Comparison of ENCODE assay signal across 23 mouse cellular contexts in genomic region chr10:34171191-34171590, GRCm38 (mm10). TPM values are rescaled to one million over a fixed set of nuclear protein-coding genes. Genes with fewer than 3 reads are reported as not detected.
DNase-seq lines count a peak whose midpoint lies in the region; ATAC-seq and TF ChIP-seq lines count a peak whose summit lies in the region.
"Had no signal": no experiment of that assay in that cellular context is flagged by ENCODE, and none has a peak within 500 bp of the region (broad histone marks: within the 10 kb centered on the region; RNA-seq: fewer than 3 reads in every experiment).

No protein-coding gene starts in this region.

- H3K36me3 ChIP-seq in liver, adult 2 months (ENCODE audit: control insufficient read depth, insufficient read depth, low read length), result no peaks in the 10 kb centered on the region
- no peaks in the 10 kb centered on the region for H3K36me3 ChIP-seq in liver, embryonic 12.5 days
- no peaks in the 10 kb centered on the region for H3K36me3 ChIP-seq in midbrain, embryonic 15.5 days (replicated peaks)
- H3K36me3 ChIP-seq: embryonic facial prominence, embryonic 15.5 days; forebrain, embryonic 10.5 days; hindbrain, embryonic 15.5 days; limb, embryonic 12.5 days; midbrain, embryonic 13.5 days had no signal

- TF ChIP-seq POLR2A in liver, adult 2 months (IDR thresholded peaks at IDR 0.05; ENCODE audit: extremely low read depth, insufficient read depth, low read length), result no peak

- no peaks in the 10 kb centered on the region for H3K9me3 ChIP-seq in liver, embryonic 12.5 days (replicated peaks)
- no peaks in the 10 kb centered on the region for H3K9me3 ChIP-seq in midbrain, embryonic 15.5 days
- H3K9me3 ChIP-seq: embryonic facial prominence, embryonic 15.5 days; forebrain, embryonic 10.5 days; hindbrain, embryonic 15.5 days; limb, embryonic 12.5 days; midbrain, embryonic 13.5 days had no signal

- no peak overlapping the region for H3K4me3 ChIP-seq in liver, adult 2 months (ENCODE audit: insufficient read depth, low read depth, low read length)
- no peak overlapping the region for H3K4me3 ChIP-seq in liver, embryonic 12.5 days
- no peak overlapping the region for H3K4me3 ChIP-seq in midbrain, embryonic 15.5 days
- H3K4me3 ChIP-seq: embryonic facial prominence, embryonic 15.5 days; forebrain, embryonic 10.5 days; hindbrain, embryonic 15.5 days; left cerebral cortex, adult 2 months; limb, embryonic 12.5 days; midbrain, embryonic 13.5 days had no signal

- no peaks in the 10 kb centered on the region for H3K27me3 ChIP-seq in liver, adult 2 months (ENCODE audit: control insufficient read depth, insufficient read depth, low read length)
- no peaks in the 10 kb centered on the region for H3K27me3 ChIP-seq in liver, embryonic 12.5 days (replicated peaks)
- no peaks in the 10 kb centered on the region for H3K27me3 ChIP-seq in midbrain, embryonic 15.5 days (replicated peaks)
- H3K27me3 ChIP-seq: embryonic facial prominence, embryonic 15.5 days; hindbrain, embryonic 15.5 days; limb, embryonic 12.5 days; midbrain, embryonic 13.5 days; Patski had no signal

- no peak for DNase-seq in liver, adult 2 months (ENCODE audit: extremely low read depth, low read depth, low spot score)
- DNase-seq in T-cell, adult 2 months (ENCODE audit: low spot score), result peak; percentile 81
- DNase-seq in naive thymus-derived CD4-positive, alpha-beta T cell, adult 2 months (ENCODE audit: low read depth), result peak; percentile 77
- DNase-seq in thymus, postnatal 25 days, result peak; percentile 53
- DNase-seq in heart, adult 18-20 months, result no peak
- no peak for DNase-seq in left cerebral cortex, adult 9 months (ENCODE audit: low spot score in 2 of 2)
- DNase-seq: cerebellum, postnatal 14 days; embryo, embryonic 11 days; heart, postnatal 14 days; kidney, adult 18-20 months; kidney, postnatal 14 days; right cerebral cortex, postnatal 14 days had no signal

- no peak for TF ChIP-seq CTCF in liver, adult 2 months (IDR thresholded peaks at IDR 0.05; ENCODE audit: low read depth, low read length)

- H3K4me2 ChIP-seq in liver, embryonic 12.5 days, result no peak overlapping the region
- no peak overlapping the region for H3K4me2 ChIP-seq in midbrain, embryonic 15.5 days
- H3K4me2 ChIP-seq: embryonic facial prominence, embryonic 15.5 days; hindbrain, embryonic 15.5 days; limb, embryonic 12.5 days; midbrain, embryonic 13.5 days had no signal

- peaks cover 2% of the 10 kb centered on the region; the same call in 1 of the 2 replicates for H3K4me1 ChIP-seq in liver, adult 2 months (ENCODE audit: control insufficient read depth, insufficient read depth, low read length)
- peaks cover 4% of the 10 kb centered on the region; the same call in 1 of the 2 replicates for H3K4me1 ChIP-seq in liver, embryonic 12.5 days
- H3K4me1 ChIP-seq in midbrain, embryonic 15.5 days, result no peaks in the 10 kb centered on the region
- H3K4me1 ChIP-seq: hindbrain, embryonic 15.5 days; midbrain, embryonic 13.5 days had no signal

- WGBS in liver, adult 2 months, result 95% methylated on average over 3 of the region's 3 CpGs
- 70% methylated on average over 3 of the region's 3 CpGs for WGBS in liver, embryonic 12.5 days (ENCODE audit: insufficient replicate concordance)
- WGBS in midbrain, embryonic 15.5 days, result 93% methylated on average over 3 of the region's 3 CpGs

- 0 out of 2 replicates have a peak overlapping the region, but pooled peaks have one; percentile 16 for H3K27ac ChIP-seq in liver, adult 2 months (replicated peaks; ENCODE audit: insufficient read depth, low read depth, low read length)
- no peak overlapping the region for H3K27ac ChIP-seq in liver, embryonic 12.5 days
- no peak overlapping the region for H3K27ac ChIP-seq in midbrain, embryonic 15.5 days
- H3K27ac ChIP-seq: embryonic facial prominence, embryonic 15.5 days; forebrain, embryonic 10.5 days; hindbrain, embryonic 15.5 days; left cerebral cortex, adult 2 months; limb, embryonic 12.5 days; midbrain, embryonic 13.5 days had no signal

- H3K9ac ChIP-seq in liver, adult 2 months (ENCODE audit: low read depth, low read length), result no peak overlapping the region
- no peak overlapping the region for H3K9ac ChIP-seq in liver, embryonic 12.5 days
- H3K9ac ChIP-seq in midbrain, embryonic 15.5 days, result no peak overlapping the region
- H3K9ac ChIP-seq: embryonic facial prominence, embryonic 15.5 days; hindbrain, embryonic 15.5 days; limb, embryonic 12.5 days; midbrain, embryonic 13.5 days had no signal

- ATAC-seq in liver, embryonic 12.5 days, result no peak
- no peak for ATAC-seq in midbrain, embryonic 15.5 days (replicated peaks)
- ATAC-seq: midbrain, embryonic 13.5 days; Patski had no signal

- peaks cover 3% of the 10 kb centered on the region; the same call in 1 of the 2 replicates for H3K79me2 ChIP-seq in liver, adult 2 months (ENCODE audit: control insufficient read depth, insufficient read depth, low read length)

RNA-seq across cellular contexts. Expression of gene Dse, which starts 36.3 kb away (rescaled TPM):
- total RNA-seq in liver, adult 2 months (2014; rRNA removed), result 12.5 and 15.2 TPM in 2 replicates
- 1.9 and 4.4 TPM in 2 replicates for polyA plus RNA-seq in liver, adult 2 months (2012; rRNA removed)
- 10.1 and 10.8 TPM in 2 replicates for polyA plus RNA-seq in liver, embryonic 12.5 days (2016; fragmentation: Nextera tagmentation; extraction: Ambion mirVana)
- total RNA-seq in heart, adult 18-20 months (2021), result 1 to 10 TPM; 4.0 to 4.4 TPM
- 7.5 and 7.6 TPM in 2 replicates for polyA plus RNA-seq in midbrain, embryonic 15.5 days (2015; fragmentation: Nextera tagmentation; extraction: Ambion mirVana)

RNA-seq across cellular contexts. Expression of gene Calhm6, which starts 43.4 kb away (rescaled TPM):
- total RNA-seq in liver, adult 2 months (2014; rRNA removed), result 2.6 and 5.3 TPM in 2 replicates
- 1.8 and 3.9 TPM in 2 replicates for polyA plus RNA-seq in liver, adult 2 months (2012; rRNA removed)
- polyA plus RNA-seq in liver, embryonic 12.5 days (2016; fragmentation: Nextera tagmentation; extraction: Ambion mirVana), result 0.62 and 0.87 TPM in 2 replicates
- total RNA-seq in heart, adult 18-20 months (2021), result under 1 TPM; 0.40 to 0.69 TPM
- 0.36 and 0.63 TPM in 2 replicates for polyA plus RNA-seq in midbrain, embryonic 15.5 days (2015; fragmentation: Nextera tagmentation; extraction: Ambion mirVana)
- total RNA-seq: gastrocnemius, adult 8-10 months; heart, postnatal 14 days had no signal
- polyA plus RNA-seq: neural tube, embryonic 11.5 days; Patski had no signal

Comparison
In these comparisons a context has a peak if more than half of its experiments do, and no peak if none do; other contexts are left out.
1. DNase-seq: peak in T-cell, adult 2 months (single experiment), naive thymus-derived CD4-positive, alpha-beta T cell, adult 2 months (single experiment) and thymus, postnatal 25 days (single experiment); none in liver, adult 2 months (single experiment), heart, adult 18-20 months (0 of 2) and left cerebral cortex, adult 9 months (0 of 2).